Mouse (Mus musculus) bone marrow macrophage, adult 2 months (primary cell): ENCODE data around the gene Adssl1.

Source experiments
- CTCF ChIP-seq: IDR thresholded peaks from 2 replicates; pipeline ENCODE4 v1.5.1; 2012; ENCODE audit warnings: low read depth, mild to moderate bottlenecking, low read length, moderate library complexity
- POLR2A ChIP-seq: IDR thresholded peaks from 2 replicates; pipeline ENCODE4 v1.6.1; 2012; ENCODE audit warnings: mild to moderate bottlenecking, low read depth, low read length, borderline replicate concordance

GRCm38 (mm10) chr12:112658619-112659018 is 38.8 kb downstream of the Adssl1 start:
- no peak for TF ChIP-seq POLR2A
- TF ChIP-seq CTCF, result no peak
